Mouse (Mus musculus) midbrain, postnatal 0 days (tissue): ENCODE results near the gene Phactr1. TPM values are rescaled to one million over a fixed set of nuclear protein-coding genes. Genes with fewer than 3 reads are reported as not detected.

ENCODE experiments used
- ATAC-seq: fragments of 200-750 bp; cut with Nextera tagmentation; 2 replicates; pipeline ENCODE4 v1.8.0; 2017; ENCODE audit warnings: moderate number of reproducible peaks, mild to moderate bottlenecking, moderate TSS enrichment, moderate library complexity; ENCODE audit not compliant: low FRiP score
- DNase-seq: peaks from one replicate; pipeline ENCODE4 v3.0.0-alpha.2; 2015; ENCODE audit warnings: low spot score
- H3K27ac ChIP-seq: fragments of 300-500 bp; sonication (generic); 2 replicates; pipeline ENCODE4 v1.5.1; 2014; ENCODE audit warnings: low read depth, mild to moderate bottlenecking, low read length, mixed read lengths
- H3K27me3 ChIP-seq: fragments of 300-500 bp; sonication (generic); 2 replicates; pipeline ENCODE4 v1.6.1; 2014; ENCODE audit warnings: low read length, control low read depth, mixed read lengths; ENCODE audit not compliant: insufficient read depth
- H3K36me3 ChIP-seq: fragments of 300-500 bp; sonication (generic); 2 replicates; pipeline ENCODE4 v1.6.1; 2014; ENCODE audit warnings: low read length, control low read depth, mixed read lengths; ENCODE audit not compliant: insufficient read depth
- H3K4me1 ChIP-seq: fragments of 300-500 bp; sonication (generic); 2 replicates; pipeline ENCODE4 v1.6.1; 2014; ENCODE audit warnings: mild to moderate bottlenecking, control low read depth, antibody characterized with exemption, low read length, mixed read lengths; ENCODE audit not compliant: insufficient read depth
- H3K4me2 ChIP-seq: fragments of 300-500 bp; sonication (generic); 2 replicates; pipeline ENCODE4 v1.6.1; 2014; ENCODE audit warnings: low read depth, mild to moderate bottlenecking, low read length, mixed read lengths; ENCODE audit not compliant: poor library complexity, severe bottlenecking
- H3K4me3 ChIP-seq: fragments of 300-500 bp; sonication (generic); 2 replicates; pipeline ENCODE4 v1.5.1; 2014; ENCODE audit warnings: low read depth, mild to moderate bottlenecking, low read length, moderate library complexity
- H3K9ac ChIP-seq: fragments of 300-500 bp; sonication (generic); replicated peaks from 2 replicates; pipeline ENCODE4 v1.6.1; 2014; ENCODE audit warnings: mild to moderate bottlenecking, low read length, moderate library complexity, mixed read lengths; ENCODE audit not compliant: poor library complexity, severe bottlenecking
- H3K9me3 ChIP-seq: fragments of 300-500 bp; sonication (generic); 2 replicates; pipeline ENCODE4 v1.6.1; 2016; ENCODE audit warnings: low read length, control low read depth
- CTCF ChIP-seq: IDR thresholded peaks from 2 replicates; pipeline ENCODE4 v1.5.1; 2016; ENCODE audit warnings: antibody characterized with exemption, mild to moderate bottlenecking
- WGBS: fragments of 180-500 bp; shearing (Covaris S2); extraction: QIAGEN DNeasy Blood & Tissue Kit; methylation state at CpG from one replicate; pipeline ENCODE4 v1.1.7; 2014; 5-methylcytosine and 5-hydroxymethylcytosine counted together
- polyA plus RNA-seq: library from polyadenylated mRNA; unstranded; fragments of >200 nt; fragmentation: Nextera tagmentation; extraction: Ambion mirVana; gene quantifications from 2 replicates; pipeline ENCODE4 v1.2.1, GENCODE M21; 2015
- total RNA-seq: library from RNA; depleted of rRNA; stranded (reverse); fragments of >200 nt; gene quantifications from 2 replicates; pipeline ENCODE4 v1.2.3, GENCODE M21; 2014

Gene Phactr1
- total and polyA plus RNA-seq, 2 experiments from 2014 or later, result 53.9 to 73.7 TPM

- H3K4me3 ChIP-seq, result no peak overlapping the region
- H3K4me1 ChIP-seq, result no peaks in the 10 kb centered on the region
- H3K9ac ChIP-seq, result no peak overlapping the region
- no peak overlapping the region for H3K27ac ChIP-seq
- no peaks in the 10 kb centered on the region for H3K36me3 ChIP-seq
- no peaks in the 10 kb centered on the region for H3K9me3 ChIP-seq
- TF ChIP-seq CTCF, result no peak
- no peak for DNase-seq
- H3K4me2 ChIP-seq, result no peak overlapping the region
- no peak for ATAC-seq
- no peaks in the 10 kb centered on the region for H3K27me3 ChIP-seq
- 15% methylated on average over 11 of the region's 11 CpGs for WGBS
Observed at GRCm38 (mm10) chr13:42853900-42854595, 173.6 kb downstream of the Phactr1 start.

- peak; percentile 80 for ATAC-seq
- no peaks in the 10 kb centered on the region for H3K9me3 ChIP-seq
- H3K4me1 ChIP-seq, result peaks cover 8% of the 10 kb centered on the region; the same call in 1 of the 2 replicates
- no peak overlapping the region for H3K27ac ChIP-seq
- no peak for TF ChIP-seq CTCF
- 3% methylated on average over 21 of the region's 21 CpGs for WGBS
- H3K36me3 ChIP-seq, result no peaks in the 10 kb centered on the region
- H3K4me2 ChIP-seq, result peak overlapping the region; percentile 54
- no peaks in the 10 kb centered on the region for H3K27me3 ChIP-seq
- peak overlapping the region; percentile 30 for H3K4me3 ChIP-seq
- DNase-seq, result peak; percentile 70
- 0 out of 2 replicates have a peak overlapping the region, but pooled peaks have one; percentile 44 for H3K9ac ChIP-seq
Observed at GRCm38 (mm10) chr13:42866162-42866941, 185.9 kb downstream of the Phactr1 start.

GRCm38 (mm10) chr13:42867026-42867425 lies 186.6 kb downstream of the Phactr1 start:
- DNase-seq, result no peak
- H3K27ac ChIP-seq, result no peak overlapping the region
- peak overlapping the region; percentile 30; the same call in 1 of the 2 replicates for H3K4me3 ChIP-seq
- H3K4me2 ChIP-seq, result peak overlapping the region; percentile 54
- ATAC-seq, result no peak
- H3K27me3 ChIP-seq, result no peaks in the 10 kb centered on the region
- H3K36me3 ChIP-seq, result no peaks in the 10 kb centered on the region
- H3K9me3 ChIP-seq, result no peaks in the 10 kb centered on the region
- WGBS, result 33% methylated on average over 6 of the region's 6 CpGs
- TF ChIP-seq CTCF, result no peak
- H3K9ac ChIP-seq, result no peak overlapping the region
- peaks cover 8% of the 10 kb centered on the region; the same call in 1 of the 2 replicates for H3K4me1 ChIP-seq

GRCm38 (mm10) chr13:42872125-42872524 lies 191.7 kb downstream of the Phactr1 start:
- TF ChIP-seq CTCF, result no peak
- H3K36me3 ChIP-seq, result no peaks in the 10 kb centered on the region
- no peak overlapping the region for H3K4me2 ChIP-seq
- no peaks in the 10 kb centered on the region for H3K27me3 ChIP-seq
- no peaks in the 10 kb centered on the region for H3K4me1 ChIP-seq
- H3K4me3 ChIP-seq, result no peak overlapping the region
- DNase-seq (no peak), ATAC-seq (no peak)
- WGBS, result 39% methylated on average over 1 of the region's 1 CpGs
- H3K27ac ChIP-seq, result no peak overlapping the region
- no peak overlapping the region for H3K9ac ChIP-seq
- no peaks in the 10 kb centered on the region for H3K9me3 ChIP-seq

GRCm38 (mm10) chr13:42878346-42878745 lies 197.9 kb downstream of the Phactr1 start:
- Histone ChIP-seq H3K36me3 (no peaks in the 10 kb centered on the region), H3K27me3 (no peaks in the 10 kb centered on the region), H3K4me1 (no peaks in the 10 kb centered on the region), H3K27ac (no peak overlapping the region), H3K4me2 (no peak overlapping the region), H3K4me3 (no peak overlapping the region), H3K9ac (no peak overlapping the region), H3K9me3 (no peaks in the 10 kb centered on the region)
- ATAC-seq, result no peak
- DNase-seq, result no peak
- TF ChIP-seq CTCF, result no peak
- WGBS, result 31% methylated on average over 2 of the region's 2 CpGs
